Mouse (Mus musculus): ENCODE measurements around the gene Nupr1. TPM values are rescaled to one million over a fixed set of nuclear protein-coding genes. Genes with fewer than 3 reads are reported as not detected.

Nupr1 gene
- polyA plus RNA-seq, 1 experiment: 41.2 TPM

- H3K4me1 ChIP-seq (ENCODE audit: control insufficient read depth, insufficient read depth, low read length): peaks cover 36% of the 10 kb centered on the region
- TF ChIP-seq POLR2A (IDR thresholded peaks at IDR 0.05; ENCODE audit: borderline replicate concordance, low read depth, low read length) (no peak), CTCF (IDR thresholded peaks at IDR 0.05; ENCODE audit: low read depth, low read length) (no peak)
- no peak overlapping the region for H3K4me3 ChIP-seq (ENCODE audit: insufficient read depth, low read length)
- peak overlapping the region; percentile 61 for H3K27ac ChIP-seq (ENCODE audit: insufficient read depth, low read depth, low read length)
Measured at GRCm38 (mm10) chr7:126607064-126607463, 23.6 kb downstream of the Nupr1 start.

GRCm38 (mm10) chr7:126606611-126607010, 24.1 kb downstream of the Nupr1 start:
- Histone ChIP-seq H3K4me1 (ENCODE audit: control insufficient read depth, insufficient read depth, low read length) (peaks cover 39% of the 10 kb centered on the region), H3K4me3 (ENCODE audit: insufficient read depth, low read length) (no peak overlapping the region), H3K27ac (ENCODE audit: insufficient read depth, low read depth, low read length) (peak overlapping the region; percentile 61; the same call in 1 of the 2 replicates)
- TF ChIP-seq POLR2A (IDR thresholded peaks at IDR 0.05; ENCODE audit: borderline replicate concordance, low read depth, low read length) (no peak), CTCF (IDR thresholded peaks at IDR 0.05; ENCODE audit: low read depth, low read length) (no peak)

- TF ChIP-seq CTCF (IDR thresholded peaks at IDR 0.05; ENCODE audit: low read depth, low read length): no peak
- no peak for TF ChIP-seq POLR2A (IDR thresholded peaks at IDR 0.05; ENCODE audit: borderline replicate concordance, low read depth, low read length)
- Histone ChIP-seq H3K4me1 (ENCODE audit: control insufficient read depth, insufficient read depth, low read length) (peaks cover 57% of the 10 kb centered on the region), H3K27ac (ENCODE audit: insufficient read depth, low read depth, low read length) (no peak overlapping the region)
Measured at GRCm38 (mm10) chr7:126602650-126603049, 28.0 kb downstream of the Nupr1 start.

GRCm38 (mm10) chr7:126601896-126602295, 28.8 kb downstream of the Nupr1 start:
- Histone ChIP-seq H3K4me1 (ENCODE audit: control insufficient read depth, insufficient read depth, low read length) (peaks cover 52% of the 10 kb centered on the region), H3K4me3 (ENCODE audit: insufficient read depth, low read length) (no peak overlapping the region), H3K27ac (ENCODE audit: insufficient read depth, low read depth, low read length) (no peak overlapping the region)
- TF ChIP-seq CTCF (IDR thresholded peaks at IDR 0.05; ENCODE audit: low read depth, low read length): no peak
- no peak for TF ChIP-seq POLR2A (IDR thresholded peaks at IDR 0.05; ENCODE audit: borderline replicate concordance, low read depth, low read length)

More at GRCm38 (mm10) chr7:126602650-126603049, 28.0 kb downstream of the Nupr1 start:
- no peak overlapping the region for H3K4me3 ChIP-seq (ENCODE audit: insufficient read depth, low read length)

GRCm38 (mm10) chr7:126598919-126599318, 31.7 kb downstream of the Nupr1 start:
- Histone ChIP-seq H3K4me1 (ENCODE audit: control insufficient read depth, insufficient read depth, low read length) (peaks cover 67% of the 10 kb centered on the region), H3K27ac (ENCODE audit: insufficient read depth, low read depth, low read length) (peak overlapping the region; percentile 31), H3K4me3 (ENCODE audit: insufficient read depth, low read length) (no peak overlapping the region)
- no peak for TF ChIP-seq POLR2A (IDR thresholded peaks at IDR 0.05; ENCODE audit: borderline replicate concordance, low read depth, low read length)
- no peak for TF ChIP-seq CTCF (IDR thresholded peaks at IDR 0.05; ENCODE audit: low read depth, low read length)

GRCm38 (mm10) chr7:126596414-126596813, 34.2 kb downstream of the Nupr1 start:
- H3K4me1 ChIP-seq (ENCODE audit: control insufficient read depth, insufficient read depth, low read length): peaks cover 52% of the 10 kb centered on the region
- TF ChIP-seq CTCF (IDR thresholded peaks at IDR 0.05; ENCODE audit: low read depth, low read length) (no peak), POLR2A (IDR thresholded peaks at IDR 0.05; ENCODE audit: borderline replicate concordance, low read depth, low read length) (no peak)
- no peak overlapping the region for H3K27ac ChIP-seq (ENCODE audit: insufficient read depth, low read depth, low read length)
- no peak overlapping the region for H3K4me3 ChIP-seq (ENCODE audit: insufficient read depth, low read length)

- H3K27ac ChIP-seq (ENCODE audit: insufficient read depth, low read depth, low read length): no peak overlapping the region
Measured at GRCm38 (mm10) chr7:126595890-126596289, 34.8 kb downstream of the Nupr1 start.

GRCm38 (mm10) chr7:126594862-126595561, 35.6 kb downstream of the Nupr1 start, which contains the start of gene Il27:
Gene Il27, minus strand, starts transcription at chr7:126594941.
- peaks cover 51% of the 10 kb centered on the region for H3K4me1 ChIP-seq (ENCODE audit: control insufficient read depth, insufficient read depth, low read length)
- no peak for TF ChIP-seq POLR2A (IDR thresholded peaks at IDR 0.05; ENCODE audit: borderline replicate concordance, low read depth, low read length)
- no peak for TF ChIP-seq CTCF (IDR thresholded peaks at IDR 0.05; ENCODE audit: low read depth, low read length)
- H3K27ac ChIP-seq (ENCODE audit: insufficient read depth, low read depth, low read length): no peak within 1 kb of the TSS
- H3K4me3 ChIP-seq (ENCODE audit: insufficient read depth, low read length): peak within 1 kb of the TSS; percentile 16; the same call in 1 of the 2 replicates

More at GRCm38 (mm10) chr7:126595890-126596289, 34.8 kb downstream of the Nupr1 start:
- Histone ChIP-seq H3K4me3 (ENCODE audit: insufficient read depth, low read length) (no peak overlapping the region), H3K4me1 (ENCODE audit: control insufficient read depth, insufficient read depth, low read length) (peaks cover 51% of the 10 kb centered on the region)
- TF ChIP-seq POLR2A (IDR thresholded peaks at IDR 0.05; ENCODE audit: borderline replicate concordance, low read depth, low read length) (no peak), CTCF (IDR thresholded peaks at IDR 0.05; ENCODE audit: low read depth, low read length) (no peak)

- TF ChIP-seq CTCF (IDR thresholded peaks at IDR 0.05; ENCODE audit: low read depth, low read length): no peak
- no peak for TF ChIP-seq POLR2A (IDR thresholded peaks at IDR 0.05; ENCODE audit: borderline replicate concordance, low read depth, low read length)
- H3K4me1 ChIP-seq (ENCODE audit: control insufficient read depth, insufficient read depth, low read length): peaks cover 24% of the 10 kb centered on the region
- H3K27ac ChIP-seq (ENCODE audit: insufficient read depth, low read depth, low read length): no peak overlapping the region
- H3K4me3 ChIP-seq (ENCODE audit: insufficient read depth, low read length): no peak overlapping the region
Measured at GRCm38 (mm10) chr7:126587779-126588178, 42.9 kb downstream of the Nupr1 start.

- TF ChIP-seq POLR2A (IDR thresholded peaks at IDR 0.05; ENCODE audit: borderline replicate concordance, low read depth, low read length) (no peak), CTCF (IDR thresholded peaks at IDR 0.05; ENCODE audit: low read depth, low read length) (no peak)
- peak overlapping the region; percentile 8; the same call in 1 of the 2 replicates for H3K4me3 ChIP-seq (ENCODE audit: insufficient read depth, low read length)
- peak overlapping the region; percentile 23; the same call in 1 of the 2 replicates for H3K27ac ChIP-seq (ENCODE audit: insufficient read depth, low read depth, low read length)
- H3K4me1 ChIP-seq (ENCODE audit: control insufficient read depth, insufficient read depth, low read length): peaks cover 27% of the 10 kb centered on the region
Measured at GRCm38 (mm10) chr7:126586839-126587238, 43.8 kb downstream of the Nupr1 start.
